Mouse (Mus musculus): Measurements from ENCODE around the gene Gpatch3. TPM values are rescaled to one million over a fixed set of nuclear protein-coding genes. Genes with fewer than 3 reads are reported as not detected.
A peak's percentile ranks its signal among the peaks of the same experiment; 100 is the strongest.

Gpatch3 gene
- polyA plus RNA-seq, 1 experiment from 2014 or later, result 7.5 TPM

- no peak for ATAC-seq (ENCODE audit: low FRiP score, low read depth)
- Histone ChIP-seq H3K9me3 (peaks cover 8% of the 10 kb centered on the region; the same call in 1 of the 2 replicates), H3K4me2 (replicated peaks) (no peak overlapping the region), H3K4me1 (no peaks in the 10 kb centered on the region), H3K27ac (no peak overlapping the region), H3K9ac (no peak overlapping the region), H3K36me3 (peaks cover 94% of the 10 kb centered on the region), H3K4me3 (no peak overlapping the region), H3K27me3 (no peaks in the 10 kb centered on the region)
- 95% methylated on average over 5 of the region's 5 CpGs for WGBS
Observed at GRCm38 (mm10) chr4:133611815-133612214, 37.3 kb downstream of the Gpatch3 start.

GRCm38 (mm10) chr4:133612416-133612815 is 37.9 kb downstream of the Gpatch3 start:
- Histone ChIP-seq H3K27me3 (no peaks in the 10 kb centered on the region), H3K9ac (no peak overlapping the region), H3K9me3 (peaks cover 8% of the 10 kb centered on the region; the same call in 1 of the 2 replicates), H3K27ac (no peak overlapping the region), H3K4me1 (no peaks in the 10 kb centered on the region), H3K4me2 (replicated peaks) (no peak overlapping the region), H3K4me3 (no peak overlapping the region), H3K36me3 (peaks cover 94% of the 10 kb centered on the region)
- no peak for ATAC-seq (ENCODE audit: low FRiP score, low read depth)
- 97% methylated on average over 7 of the region's 7 CpGs for WGBS

DNA sequence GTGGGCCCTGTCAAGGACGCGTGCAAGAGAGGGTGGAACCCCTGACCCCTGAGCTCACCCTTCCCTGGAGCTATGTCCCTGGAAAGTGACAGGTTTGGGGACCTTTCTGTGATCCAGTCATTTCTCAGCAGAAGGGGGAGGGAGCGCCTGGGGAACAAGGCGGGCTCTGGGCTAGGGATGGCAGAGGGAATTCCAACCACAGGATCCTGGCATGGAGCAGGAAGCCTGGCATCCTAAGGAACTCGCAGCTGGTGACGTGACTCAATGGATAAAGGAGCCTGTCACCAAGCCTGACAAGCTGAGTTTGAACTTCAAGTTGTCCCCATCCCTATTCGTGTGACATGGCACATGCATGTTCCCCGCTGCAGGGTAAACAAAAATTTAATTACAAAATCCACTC is 38.5 kb downstream of the Gpatch3 start:
- Histone ChIP-seq H3K4me3 (no peak overlapping the region), H3K4me1 (no peaks in the 10 kb centered on the region), H3K36me3 (peaks cover 94% of the 10 kb centered on the region), H3K27ac (no peak overlapping the region), H3K4me2 (replicated peaks) (no peak overlapping the region), H3K9me3 (peaks cover 8% of the 10 kb centered on the region; the same call in 1 of the 2 replicates), H3K9ac (no peak overlapping the region), H3K27me3 (no peaks in the 10 kb centered on the region)
- ATAC-seq (ENCODE audit: low FRiP score, low read depth), result no peak
- WGBS, result 94% methylated on average over 8 of the region's 8 CpGs

DNA sequence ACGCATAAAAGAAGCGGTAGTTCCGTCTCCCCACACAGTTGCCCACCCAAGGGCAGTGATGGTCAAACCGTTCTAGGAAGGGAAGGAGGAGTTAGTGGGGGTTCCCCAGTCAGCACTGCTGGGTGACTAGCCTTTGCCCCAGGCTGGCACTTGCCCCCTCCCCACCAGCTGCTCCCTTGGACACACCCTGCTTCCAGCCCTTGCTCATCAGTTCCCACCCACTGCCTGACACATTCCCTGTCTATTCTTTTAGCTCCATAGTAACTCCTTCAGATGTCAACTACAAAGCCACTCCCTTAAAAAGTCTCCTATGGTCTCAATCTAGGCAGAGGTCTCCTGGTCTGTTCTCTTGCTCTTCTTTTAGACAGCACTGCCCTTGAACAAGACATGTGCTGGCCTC is 39.3 kb downstream of the Gpatch3 start:
- 88% methylated on average over 4 of the region's 4 CpGs for WGBS
- H3K27ac ChIP-seq, result no peak overlapping the region
- no peak overlapping the region for H3K4me3 ChIP-seq
- H3K4me1 ChIP-seq, result no peaks in the 10 kb centered on the region
- no peaks in the 10 kb centered on the region for H3K27me3 ChIP-seq
- peaks cover 90% of the 10 kb centered on the region for H3K36me3 ChIP-seq
- H3K9ac ChIP-seq, result no peak overlapping the region
- no peak overlapping the region for H3K4me2 ChIP-seq (replicated peaks)
- ATAC-seq (ENCODE audit: low FRiP score, low read depth), result no peak
- H3K9me3 ChIP-seq, result peaks cover 8% of the 10 kb centered on the region; the same call in 1 of the 2 replicates

GRCm38 (mm10) chr4:133614274-133614761 is 39.8 kb downstream of the Gpatch3 start:
- Histone ChIP-seq H3K36me3 (peaks cover 90% of the 10 kb centered on the region), H3K4me2 (replicated peaks) (no peak overlapping the region), H3K27me3 (no peaks in the 10 kb centered on the region), H3K9ac (no peak overlapping the region), H3K4me1 (no peaks in the 10 kb centered on the region), H3K27ac (no peak overlapping the region), H3K9me3 (peaks cover 8% of the 10 kb centered on the region; the same call in 1 of the 2 replicates), H3K4me3 (no peak overlapping the region)
- WGBS, result 81% methylated on average over 8 of the region's 8 CpGs
- ATAC-seq (ENCODE audit: low FRiP score, low read depth), result no peak

DNA sequence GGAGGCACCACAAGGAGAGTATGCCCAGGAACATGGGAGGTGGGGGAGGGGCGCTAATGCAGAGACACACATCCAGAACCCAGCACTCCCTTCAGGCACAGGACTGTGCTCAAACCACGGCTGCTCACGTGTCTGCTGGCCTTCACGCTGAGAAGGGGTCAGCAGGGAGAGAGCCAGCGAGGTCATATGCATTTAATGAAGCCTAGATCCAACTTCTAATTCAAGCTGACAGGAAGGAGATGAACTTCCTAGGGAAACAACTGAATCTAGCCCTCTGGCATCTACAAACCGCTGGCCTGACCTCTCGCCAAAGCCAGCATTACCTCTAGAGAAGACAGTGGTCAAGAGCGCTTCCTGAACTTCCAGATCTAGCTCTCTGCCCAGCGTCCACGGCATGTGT is 40.9 kb downstream of the Gpatch3 start:
- H3K27ac ChIP-seq, result no peak overlapping the region
- no peaks in the 10 kb centered on the region for H3K4me1 ChIP-seq
- no peaks in the 10 kb centered on the region for H3K27me3 ChIP-seq
- WGBS, result 79% methylated on average over 10 of the region's 10 CpGs
- no peak overlapping the region for H3K4me3 ChIP-seq
- H3K9ac ChIP-seq, result no peak overlapping the region
- peaks cover 8% of the 10 kb centered on the region; the same call in 1 of the 2 replicates for H3K9me3 ChIP-seq
- no peak for ATAC-seq (ENCODE audit: low FRiP score, low read depth)
- no peak overlapping the region for H3K4me2 ChIP-seq (replicated peaks)
- H3K36me3 ChIP-seq, result peaks cover 90% of the 10 kb centered on the region

DNA sequence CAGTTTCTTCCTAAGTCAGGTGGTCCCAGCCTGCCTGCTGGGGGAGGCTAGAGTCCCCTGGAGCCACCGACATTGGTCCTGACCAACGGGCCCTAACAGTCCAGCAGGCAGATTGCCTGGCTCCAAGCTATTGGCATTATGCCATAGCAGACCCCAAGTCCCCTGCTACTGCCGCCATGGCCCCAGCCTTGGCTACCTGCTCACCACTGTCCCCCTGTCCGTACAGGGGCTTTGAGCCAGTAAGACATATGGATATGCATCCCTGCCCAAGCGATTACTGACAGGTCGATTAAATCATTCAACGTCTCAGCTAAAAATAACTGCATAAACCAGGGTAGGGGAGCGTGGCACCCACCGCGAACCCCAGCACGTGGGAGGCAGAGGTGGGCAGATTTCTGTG is 43.4 kb downstream of the Gpatch3 start:
- H3K4me3 ChIP-seq, result no peak overlapping the region
- 93% methylated on average over 11 of the region's 11 CpGs for WGBS
- no peaks in the 10 kb centered on the region for H3K4me1 ChIP-seq
- H3K4me2 ChIP-seq (replicated peaks), result no peak overlapping the region
- H3K27ac ChIP-seq, result no peak overlapping the region
- peaks cover 87% of the 10 kb centered on the region for H3K36me3 ChIP-seq
- no peak for ATAC-seq (ENCODE audit: low FRiP score, low read depth)
- H3K9ac ChIP-seq, result no peak overlapping the region
- H3K27me3 ChIP-seq, result no peaks in the 10 kb centered on the region
- no peaks in the 10 kb centered on the region for H3K9me3 ChIP-seq

- Histone ChIP-seq H3K36me3 (peaks cover 82% of the 10 kb centered on the region), H3K27me3 (no peaks in the 10 kb centered on the region), H3K4me3 (no peak overlapping the region), H3K9ac (no peak overlapping the region), H3K4me1 (no peaks in the 10 kb centered on the region), H3K9me3 (no peaks in the 10 kb centered on the region), H3K27ac (no peak overlapping the region), H3K4me2 (replicated peaks) (no peak overlapping the region)
- 77% methylated on average over 4 of the region's 4 CpGs for WGBS
- ATAC-seq (ENCODE audit: low FRiP score, low read depth), result no peak
Observed at GRCm38 (mm10) chr4:133619473-133620136, 45.1 kb downstream of the Gpatch3 start.

- H3K4me3 ChIP-seq, result no peak overlapping the region
- H3K36me3 ChIP-seq, result peaks cover 82% of the 10 kb centered on the region
- no peaks in the 10 kb centered on the region for H3K4me1 ChIP-seq
- no peaks in the 10 kb centered on the region for H3K9me3 ChIP-seq
- H3K27me3 ChIP-seq, result no peaks in the 10 kb centered on the region
- H3K9ac ChIP-seq, result no peak overlapping the region
- ATAC-seq (ENCODE audit: low FRiP score, low read depth), result no peak
- H3K4me2 ChIP-seq (replicated peaks), result no peak overlapping the region
- H3K27ac ChIP-seq, result no peak overlapping the region
- 84% methylated on average over 8 of the region's 8 CpGs for WGBS
Observed at GRCm38 (mm10) chr4:133620668-133621067, 46.1 kb downstream of the Gpatch3 start.

GRCm38 (mm10) chr4:133622161-133622695 is 47.7 kb downstream of the Gpatch3 start:
- H3K27ac ChIP-seq, result no peak overlapping the region
- H3K4me2 ChIP-seq (replicated peaks), result no peak overlapping the region
- WGBS, result 81% methylated on average over 10 of the region's 11 CpGs
- no peak overlapping the region for H3K9ac ChIP-seq
- H3K27me3 ChIP-seq, result no peaks in the 10 kb centered on the region
- peaks cover 84% of the 10 kb centered on the region for H3K36me3 ChIP-seq
- H3K4me3 ChIP-seq, result no peak overlapping the region
- no peaks in the 10 kb centered on the region for H3K4me1 ChIP-seq
- ATAC-seq (ENCODE audit: low FRiP score, low read depth), result no peak
- no peaks in the 10 kb centered on the region for H3K9me3 ChIP-seq

DNA sequence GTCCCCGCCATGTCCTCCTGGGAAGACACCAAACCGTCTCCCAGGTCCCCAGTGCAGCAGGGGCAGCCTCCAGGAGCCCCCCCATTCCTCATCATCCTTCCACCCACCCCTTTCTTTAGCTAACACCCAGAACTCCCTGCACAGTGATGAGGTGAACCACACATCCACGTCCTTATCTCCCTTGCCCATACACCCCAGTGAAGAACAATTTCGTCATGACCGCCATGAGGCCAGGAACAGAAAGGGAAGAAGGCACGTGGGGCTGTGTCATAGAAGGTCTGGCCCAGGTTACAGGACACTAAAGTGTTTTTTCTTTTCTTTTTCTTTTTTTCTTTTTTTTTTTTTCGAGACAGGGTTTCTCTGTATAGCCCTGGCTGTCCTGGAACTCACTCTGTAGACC is 50.3 kb downstream of the Gpatch3 start:
- no peaks in the 10 kb centered on the region for H3K27me3 ChIP-seq
- 89% methylated on average over 7 of the region's 7 CpGs for WGBS
- no peak overlapping the region for H3K4me3 ChIP-seq
- no peak overlapping the region for H3K4me2 ChIP-seq (replicated peaks)
- no peak overlapping the region for H3K27ac ChIP-seq
- H3K9me3 ChIP-seq, result no peaks in the 10 kb centered on the region
- no peak for ATAC-seq (ENCODE audit: low FRiP score, low read depth)
- peaks cover 67% of the 10 kb centered on the region for H3K36me3 ChIP-seq
- no peak overlapping the region for H3K9ac ChIP-seq
- H3K4me1 ChIP-seq, result no peaks in the 10 kb centered on the region

DNA sequence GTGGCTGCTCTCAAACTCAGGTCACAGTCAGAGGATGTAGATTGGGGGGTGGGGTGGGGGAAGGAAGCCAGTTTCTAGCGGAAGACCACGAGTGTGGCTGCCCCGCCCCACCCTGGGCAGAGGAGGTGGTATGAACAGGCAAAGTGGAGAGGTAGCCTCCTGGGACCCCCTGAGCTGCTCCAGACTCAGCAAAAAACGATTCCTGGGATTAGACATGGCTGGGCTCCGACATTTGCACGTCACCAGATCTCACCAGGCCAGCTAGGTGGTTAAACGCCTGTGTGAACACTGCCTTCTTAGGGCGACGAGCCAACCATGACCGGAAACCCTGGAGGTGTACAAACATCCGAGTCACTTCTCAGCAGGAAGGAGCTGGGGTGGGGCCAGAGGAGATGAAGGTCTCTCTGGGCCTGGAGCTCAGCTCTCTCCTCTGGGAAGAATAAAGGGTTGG is 51.1 kb downstream of the Gpatch3 start:
- Histone ChIP-seq H3K36me3 (peaks cover 59% of the 10 kb centered on the region), H3K4me1 (0 out of 2 replicates have a peak, but pooled peaks cover 4% of the 10 kb centered on the region), H3K27ac (no peak overlapping the region; the same call in 1 of the 2 replicates), H3K4me2 (replicated peaks) (no peak overlapping the region), H3K27me3 (no peaks in the 10 kb centered on the region), H3K4me3 (no peak overlapping the region), H3K9me3 (no peaks in the 10 kb centered on the region), H3K9ac (no peak overlapping the region)
- 64% methylated on average over 11 of the region's 11 CpGs for WGBS
- 0 out of 2 replicates have a peak, but pooled peaks have one; percentile 15 for ATAC-seq (ENCODE audit: low FRiP score, low read depth)

Measured in limb, embryonic 13.5 days (tissue).